Mouse (Mus musculus) liver, embryonic 11.5 days (tissue): Measurements from ENCODE around the gene Kat5. TPM values are rescaled to one million over a fixed set of nuclear protein-coding genes. Genes with fewer than 3 reads are reported as not detected.

Source experiments
- ATAC-seq: fragments of 200-750 bp; cut with Nextera tagmentation; replicated peaks from 2 replicates; pipeline ENCODE4 v1.8.0; 2017; ENCODE audit warnings: moderate number of reproducible peaks, mild to moderate bottlenecking, moderate TSS enrichment, moderate library complexity; ENCODE audit not compliant: low FRiP score
- DNase-seq: peaks from one replicate; pipeline ENCODE4 v3.0.0-alpha.2; 2017; ENCODE audit warnings: low spot score
- H3K27ac ChIP-seq: fragments of 300-500 bp; sonication (generic); 2 replicates; pipeline ENCODE4 v1.5.1; 2014; ENCODE audit warnings: mild to moderate bottlenecking, low read depth, low read length, control low read depth
- H3K27me3 ChIP-seq: fragments of 300-500 bp; sonication (generic); replicated peaks from 2 replicates; pipeline ENCODE4 v1.6.1; 2014; ENCODE audit warnings: low read length, mixed read lengths; ENCODE audit not compliant: control insufficient read depth, insufficient read depth
- H3K36me3 ChIP-seq: fragments of 300-500 bp; sonication (generic); 2 replicates; pipeline ENCODE4 v1.6.1; 2014; ENCODE audit warnings: mild to moderate bottlenecking, low read length, moderate library complexity, mixed read lengths; ENCODE audit not compliant: control insufficient read depth, insufficient read depth
- H3K4me1 ChIP-seq: fragments of 300-500 bp; sonication (generic); replicated peaks from 2 replicates; pipeline ENCODE4 v1.6.1; 2014; ENCODE audit warnings: low read length, mixed read lengths; ENCODE audit not compliant: control insufficient read depth, insufficient read depth
- H3K4me2 ChIP-seq: fragments of 300-500 bp; sonication (generic); 2 replicates; pipeline ENCODE4 v1.6.1; 2014; ENCODE audit warnings: mild to moderate bottlenecking, control low read depth, moderate library complexity
- H3K4me3 ChIP-seq: fragments of 300-500 bp; sonication (generic); 2 replicates; pipeline ENCODE4 v1.5.1; 2014; ENCODE audit warnings: low read depth, low read length, control low read depth
- H3K9ac ChIP-seq: fragments of 300-500 bp; sonication (generic); 2 replicates; pipeline ENCODE4 v1.6.1; 2014; ENCODE audit warnings: low read depth, low read length, control low read depth
- H3K9me3 ChIP-seq: fragments of 300-500 bp; sonication (generic); 2 replicates; pipeline ENCODE4 v1.6.1; 2016; ENCODE audit warnings: low read length, inconsistent platforms, mixed read lengths; ENCODE audit not compliant: control insufficient read depth
- WGBS: fragments of 180-500 bp; shearing (Covaris S2); extraction: QIAGEN DNeasy Blood & Tissue Kit; methylation state at CpG from one replicate; pipeline ENCODE4 v1.1.7; 2014; 5-methylcytosine and 5-hydroxymethylcytosine counted together
- polyA plus RNA-seq: library from polyadenylated mRNA; unstranded; fragments of >200 nt; fragmentation: Nextera tagmentation; extraction: Ambion mirVana; gene quantifications from 2 replicates; pipeline ENCODE4 v1.2.1, GENCODE M21; 2014

Kat5 gene
- polyA plus RNA-seq, 1 experiment from 2014 or later: 28.0 TPM

DNA sequence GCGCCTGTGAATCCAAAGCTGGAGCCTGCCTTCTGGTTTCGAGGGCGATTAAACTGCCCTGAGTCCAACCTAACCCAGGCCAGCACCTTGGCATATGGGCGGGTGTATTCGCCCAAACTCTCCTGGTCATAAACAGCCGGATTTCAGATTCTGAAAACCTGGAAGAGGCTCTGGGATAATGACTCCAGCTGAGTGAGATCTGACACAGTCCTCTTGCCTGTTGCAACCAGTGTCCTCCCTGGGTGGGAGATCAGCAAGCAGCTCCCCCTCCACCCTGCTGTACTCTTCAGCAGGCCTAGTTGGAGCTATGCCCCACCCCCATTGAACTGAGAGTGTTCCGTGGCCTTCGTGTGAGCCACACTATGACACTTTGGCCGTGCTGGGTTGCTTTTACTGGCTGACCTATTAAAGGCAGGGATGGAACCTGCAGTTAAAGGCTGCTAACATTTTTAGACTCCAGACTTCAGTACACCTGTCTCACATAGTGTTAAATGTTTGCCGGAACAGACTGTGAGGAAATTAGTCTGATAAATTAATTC, 48.7 kb downstream of the Kat5 start:
- Histone ChIP-seq H3K9ac (no peak overlapping the region), H3K36me3 (no peaks in the 10 kb centered on the region), H3K4me2 (peak overlapping the region; percentile 71), H3K9me3 (no peaks in the 10 kb centered on the region), H3K27ac (no peak overlapping the region), H3K4me3 (peak overlapping the region; percentile 43), H3K27me3 (peaks cover 94% of the 10 kb centered on the region), H3K4me1 (peaks cover 14% of the 10 kb centered on the region)
- DNase-seq (no peak), ATAC-seq (no peak)
- 20% methylated on average over 10 of the region's 10 CpGs for WGBS

- DNase-seq: no peak
- no peak within 1 kb of the TSS for H3K9ac ChIP-seq
- WGBS: 1% methylated on average over 57 of the region's 57 CpGs
These were observed 49.5 kb downstream of the Kat5 start, which contains the start of gene Ovol1 for GRCm38 (mm10) chr19:5560457-5561041. Gene Ovol1 (minus strand): TSS chr19:5560646.

DNA sequence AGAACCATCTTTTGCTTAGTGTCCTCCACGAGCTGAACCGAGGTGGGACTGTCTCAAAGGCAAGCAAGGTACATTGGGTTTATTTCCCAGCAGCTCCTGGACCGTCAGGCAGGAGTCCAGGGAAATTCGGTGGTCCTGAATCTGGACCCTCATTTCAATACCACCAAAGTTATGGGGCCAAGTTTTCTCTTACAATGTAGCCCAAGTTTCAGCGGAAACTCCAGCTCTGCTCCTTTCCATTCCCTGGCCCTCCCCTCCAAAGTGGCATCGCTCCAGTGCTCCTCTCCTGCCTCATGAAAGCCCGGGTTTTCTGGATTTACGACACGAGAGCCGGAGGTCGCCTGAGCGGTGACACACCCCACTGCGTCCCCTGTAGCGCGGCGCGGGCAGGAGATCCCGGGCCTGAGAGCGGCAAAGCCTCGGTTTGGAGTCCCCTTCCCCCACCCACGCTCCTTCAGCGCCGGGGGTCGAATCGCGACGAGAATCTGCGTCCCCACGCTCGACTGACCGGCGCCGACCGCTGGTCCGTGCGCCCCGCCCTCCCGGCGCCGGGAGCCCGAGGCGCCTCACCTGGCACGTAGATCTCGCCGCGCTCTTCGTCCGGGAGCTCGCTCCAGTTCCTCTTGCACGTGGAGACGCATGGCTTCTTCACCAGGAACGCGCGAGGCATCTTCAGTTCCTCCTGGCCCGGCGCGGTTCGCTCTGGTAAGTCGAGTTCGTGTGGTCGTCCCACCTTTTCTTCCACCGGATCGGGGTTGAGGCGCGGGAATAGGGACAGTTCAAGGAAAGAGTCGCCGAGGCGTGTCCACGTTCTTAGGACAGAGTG, 50.2 kb downstream of the Kat5 start:
- H3K27ac ChIP-seq: no peak overlapping the region
- H3K9me3 ChIP-seq: no peaks in the 10 kb centered on the region
- H3K27me3 ChIP-seq: peaks cover 95% of the 10 kb centered on the region
- no peaks in the 10 kb centered on the region for H3K36me3 ChIP-seq
- 2% methylated on average over 69 of the region's 69 CpGs for WGBS
- ATAC-seq (no peak), DNase-seq (no peak)
- peak overlapping the region; percentile 71 for H3K4me2 ChIP-seq
- H3K9ac ChIP-seq: no peak overlapping the region
- H3K4me3 ChIP-seq: peak overlapping the region; percentile 43
- H3K4me1 ChIP-seq: peaks cover 14% of the 10 kb centered on the region

More at GRCm38 (mm10) chr19:5560457-5561041, 49.5 kb downstream of the Kat5 start, which contains the start of gene Ovol1:
- peaks cover 93% of the 10 kb centered on the region for H3K27me3 ChIP-seq
- H3K4me1 ChIP-seq: peaks cover 14% of the 10 kb centered on the region
- peak within 1 kb of the TSS; percentile 71 for H3K4me2 ChIP-seq
- H3K4me3 ChIP-seq: peak within 1 kb of the TSS; percentile 43
- no peak for ATAC-seq
- no peaks in the 10 kb centered on the region for H3K36me3 ChIP-seq
- H3K9me3 ChIP-seq: no peaks in the 10 kb centered on the region
- no peak within 1 kb of the TSS for H3K27ac ChIP-seq

- Histone ChIP-seq H3K4me3 (no peak overlapping the region), H3K9ac (no peak overlapping the region)
- WGBS: 18% methylated on average over 8 of the region's 8 CpGs
These were observed 50.8 kb downstream of the Kat5 start for GRCm38 (mm10) chr19:5559229-5559628.

DNA sequence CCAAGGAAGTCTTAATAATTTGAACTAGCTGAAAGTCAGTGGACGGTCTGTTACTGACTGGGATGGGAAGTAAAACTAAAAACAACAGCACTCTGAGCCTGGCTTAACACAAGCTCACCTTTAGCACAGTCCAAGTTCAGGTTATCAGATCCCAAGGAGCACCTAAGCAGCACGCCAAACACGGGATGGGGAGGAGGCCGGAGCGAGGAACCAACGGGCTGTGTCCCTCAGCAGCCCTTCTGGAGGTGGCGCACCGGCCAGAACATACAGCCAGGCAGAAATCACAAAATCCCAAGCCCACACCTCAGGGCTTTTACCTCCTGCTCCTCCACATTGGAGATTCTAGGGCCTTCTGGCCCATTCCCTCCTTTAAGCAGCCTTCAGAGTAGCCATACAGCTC, 51.3 kb downstream of the Kat5 start:
- H3K4me3 ChIP-seq: no peak overlapping the region
- H3K4me1 ChIP-seq: peaks cover 14% of the 10 kb centered on the region
- no peaks in the 10 kb centered on the region for H3K36me3 ChIP-seq
- no peak overlapping the region for H3K27ac ChIP-seq
- no peak overlapping the region for H3K4me2 ChIP-seq
- no peaks in the 10 kb centered on the region for H3K9me3 ChIP-seq
- H3K27me3 ChIP-seq: peaks cover 85% of the 10 kb centered on the region
- WGBS: 55% methylated on average over 8 of the region's 8 CpGs
- DNase-seq (no peak), ATAC-seq (no peak)
- no peak overlapping the region for H3K9ac ChIP-seq

More at GRCm38 (mm10) chr19:5559229-5559628, 50.8 kb downstream of the Kat5 start:
- no peak overlapping the region for H3K27ac ChIP-seq
- no peak for ATAC-seq
- H3K27me3 ChIP-seq: peaks cover 89% of the 10 kb centered on the region
- H3K4me1 ChIP-seq: peaks cover 14% of the 10 kb centered on the region
- DNase-seq: no peak
- H3K36me3 ChIP-seq: no peaks in the 10 kb centered on the region
- no peak overlapping the region for H3K4me2 ChIP-seq
- no peaks in the 10 kb centered on the region for H3K9me3 ChIP-seq

DNA sequence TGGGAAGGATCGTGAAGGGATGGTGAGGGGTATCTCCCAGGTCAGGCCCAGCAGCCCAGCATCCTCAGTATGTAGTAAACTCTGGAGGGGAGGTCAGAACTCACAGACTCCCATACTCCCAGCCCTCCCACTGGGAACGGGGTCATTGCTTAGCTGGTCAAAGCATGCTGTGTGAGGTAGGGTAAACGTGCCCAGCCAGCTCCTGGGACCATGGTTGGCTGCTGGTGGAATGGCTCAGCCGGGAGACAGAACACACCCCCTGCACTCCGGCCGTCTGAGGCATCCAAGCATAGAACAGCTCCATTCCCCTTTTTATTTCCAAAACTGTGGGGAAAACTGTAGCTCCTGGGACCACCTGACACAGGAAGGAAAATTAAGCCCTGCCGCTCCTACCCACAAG, 51.9 kb downstream of the Kat5 start:
- DNase-seq (no peak), ATAC-seq (no peak)
- Histone ChIP-seq H3K9ac (no peak overlapping the region), H3K4me1 (peaks cover 14% of the 10 kb centered on the region), H3K27ac (no peak overlapping the region), H3K4me2 (no peak overlapping the region), H3K4me3 (no peak overlapping the region), H3K9me3 (no peaks in the 10 kb centered on the region), H3K36me3 (no peaks in the 10 kb centered on the region), H3K27me3 (peaks cover 81% of the 10 kb centered on the region)
- 55% methylated on average over 7 of the region's 7 CpGs for WGBS

- DNase-seq: no peak
- Histone ChIP-seq H3K27ac (no peak overlapping the region), H3K27me3 (peaks cover 45% of the 10 kb centered on the region), H3K9me3 (no peaks in the 10 kb centered on the region), H3K4me1 (0 out of 2 replicates have a peak, but pooled peaks cover 4% of the 10 kb centered on the region), H3K4me3 (no peak overlapping the region), H3K4me2 (no peak overlapping the region), H3K9ac (no peak overlapping the region), H3K36me3 (no peaks in the 10 kb centered on the region)
- WGBS: 78% methylated on average over 14 of the region's 14 CpGs
- no peak for ATAC-seq
These were observed 55.8 kb downstream of the Kat5 start for GRCm38 (mm10) chr19:5554212-5554611.

GRCm38 (mm10) chr19:5553802-5554201, 56.2 kb downstream of the Kat5 start:
- Histone ChIP-seq H3K4me2 (no peak overlapping the region), H3K9me3 (no peaks in the 10 kb centered on the region), H3K9ac (no peak overlapping the region), H3K4me3 (no peak overlapping the region), H3K36me3 (no peaks in the 10 kb centered on the region), H3K27ac (no peak overlapping the region), H3K27me3 (peaks cover 41% of the 10 kb centered on the region), H3K4me1 (0 out of 2 replicates have a peak, but pooled peaks cover 4% of the 10 kb centered on the region)
- no peak for DNase-seq
- WGBS: 58% methylated on average over 8 of the region's 8 CpGs
- ATAC-seq: no peak
